Mouse (Mus musculus): ENCODE measurements at regions not wholly inside any gene's neighbourhood (a gene's known extent, or its start where the extent isn't known, plus 50 kb on each side); places are given as distances from the start of the nearest gene placed in this dataset.

DNA sequence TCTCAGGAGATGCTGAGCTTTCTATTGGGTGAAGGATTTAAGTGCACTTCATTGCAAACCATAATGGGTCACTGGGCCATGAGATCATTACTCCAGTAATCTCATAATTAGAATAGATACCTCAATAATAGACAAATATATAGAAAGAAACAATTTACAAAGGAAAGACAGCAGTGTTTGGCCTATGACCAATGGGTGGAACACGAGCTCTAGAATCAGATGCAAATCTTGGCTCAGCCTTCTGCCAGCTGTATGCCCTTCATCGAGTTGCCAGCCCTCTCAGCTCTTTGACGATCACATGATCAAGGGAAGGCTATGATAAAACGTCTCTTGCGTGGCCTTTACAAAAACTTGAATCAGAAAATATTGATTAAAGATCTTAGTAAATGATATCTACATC lies 92.9 kb upstream of the Dapk1 start:
- DNase-seq (ENCODE audit: low spot score in 2 of 2) = no peak

DNA sequence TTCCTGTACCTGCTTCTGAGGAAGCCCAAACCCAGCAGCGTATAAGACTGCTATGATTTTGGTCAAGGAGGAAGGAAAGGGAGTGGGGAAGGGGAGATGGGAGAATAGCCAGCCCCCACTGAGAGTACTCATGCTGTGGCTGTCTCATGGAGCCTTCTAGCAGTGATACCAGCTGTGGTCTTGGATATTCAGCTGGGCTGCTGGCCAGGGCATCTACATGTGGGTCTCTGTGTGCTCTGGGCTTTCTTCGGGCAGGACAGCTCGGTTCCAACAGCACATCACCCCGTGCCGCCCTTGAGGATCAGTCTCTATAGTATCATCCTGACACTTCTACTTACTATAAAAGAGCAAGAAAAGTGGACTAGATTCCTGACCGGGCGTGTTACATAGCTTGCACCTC lies 90.6 kb upstream of the Dapk1 start:
- no peak for DNase-seq (ENCODE audit: low spot score in 2 of 2)

DNA sequence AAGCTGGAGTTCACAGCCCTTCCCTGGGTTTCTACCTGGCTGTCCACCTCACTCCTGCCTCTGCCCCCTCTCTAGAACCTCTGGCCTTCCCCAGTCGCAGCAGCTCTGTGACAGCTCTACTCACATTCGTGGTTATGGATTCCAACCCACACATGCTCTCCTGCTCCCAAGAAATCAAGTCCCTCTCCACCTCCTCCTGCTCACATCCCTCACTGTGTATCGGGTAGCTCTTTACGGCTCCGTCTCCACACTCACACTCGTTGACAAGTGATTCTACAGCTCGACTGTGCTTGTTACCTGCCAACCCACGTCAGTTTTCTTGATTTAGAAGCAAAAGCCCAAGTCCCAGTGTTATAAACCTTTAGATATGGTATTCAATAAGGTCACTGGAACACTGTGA lies 90.1 kb upstream of the Dapk1 start:
- no peak for DNase-seq (ENCODE audit: low spot score in 2 of 2)

DNA sequence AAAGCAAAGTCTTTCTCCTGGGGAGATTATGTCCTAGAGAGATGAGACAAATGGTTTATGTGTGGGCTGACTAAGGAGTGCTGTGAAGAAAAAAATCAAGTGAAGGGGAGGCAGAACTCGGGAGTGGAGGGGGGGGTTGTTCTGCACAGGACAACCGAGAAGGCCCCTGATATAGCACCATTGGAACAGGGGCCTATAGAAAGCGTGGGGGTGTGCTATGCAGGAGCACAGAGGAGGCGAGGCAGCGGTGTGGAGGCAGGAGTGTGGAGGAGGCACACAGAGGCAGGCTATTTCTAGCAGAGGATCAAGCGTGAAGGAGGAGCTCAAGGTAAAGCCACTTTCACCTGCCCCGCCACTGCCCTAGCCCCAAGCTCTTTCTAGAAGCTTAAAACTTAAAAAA lies 88.0 kb upstream of the Dapk1 start:
- no peak for DNase-seq (ENCODE audit: low spot score in 2 of 2)

DNA sequence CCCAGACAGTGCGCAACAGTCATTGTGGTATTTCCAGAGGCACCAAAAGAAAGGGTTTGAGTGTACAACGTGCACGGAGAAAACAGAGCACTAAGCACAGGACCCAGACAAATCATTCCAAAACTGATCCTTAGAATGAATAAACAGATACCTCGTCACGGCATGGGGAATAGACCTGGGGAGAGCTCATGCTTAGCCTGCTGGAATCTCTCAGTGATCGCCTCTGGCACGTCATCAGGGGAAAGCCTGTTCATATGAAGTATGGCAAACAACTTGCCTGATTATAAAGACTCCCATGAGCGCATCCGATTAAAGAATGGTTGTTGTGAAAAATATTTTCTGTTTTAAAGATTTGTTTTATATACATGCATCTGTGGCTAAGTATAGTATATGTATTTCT lies 86.9 kb upstream of the Dapk1 start:
- no peak for DNase-seq (ENCODE audit: low spot score in 2 of 2)

DNA sequence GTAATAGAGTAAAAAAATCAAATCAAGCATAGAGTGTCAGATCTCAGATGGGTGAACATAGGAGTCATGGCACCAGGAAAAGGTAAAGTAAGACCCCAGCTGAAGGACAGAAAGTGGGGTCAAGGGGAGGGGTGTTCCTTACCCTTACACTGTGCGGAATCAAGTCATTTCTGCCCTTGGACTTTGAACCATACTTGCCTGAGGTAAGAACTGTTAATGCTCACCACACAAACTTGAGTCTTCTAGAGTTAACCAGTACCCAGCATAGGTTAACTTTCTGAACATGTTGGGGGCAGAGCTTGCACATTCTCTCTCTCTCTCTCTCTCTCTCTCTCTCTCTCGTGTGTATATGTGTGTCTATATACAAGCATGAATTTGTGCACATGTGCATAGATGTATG lies 83.7 kb upstream of the Dapk1 start:
- DNase-seq (ENCODE audit: low spot score in 2 of 2) = no peak

DNA sequence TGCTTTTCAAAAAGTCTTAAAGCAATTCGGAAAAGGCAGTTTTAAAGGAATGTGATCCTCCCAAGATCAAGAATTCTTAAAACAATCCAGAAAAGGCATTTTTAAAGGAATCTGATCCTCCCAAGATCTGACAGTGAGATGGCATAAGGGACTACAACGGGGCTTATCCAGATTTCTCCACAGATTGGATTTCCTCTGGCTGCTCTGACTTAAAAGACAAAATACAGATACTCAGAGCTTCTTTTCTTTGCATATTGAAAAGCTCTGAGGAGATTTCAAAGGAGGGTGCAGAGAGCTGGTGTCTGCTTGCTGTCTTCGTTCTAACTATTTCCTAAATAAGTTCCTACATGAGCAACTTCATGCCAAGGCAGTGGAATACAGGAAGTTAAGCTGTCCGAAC lies 82.0 kb upstream of the Dapk1 start:
- DNase-seq (ENCODE audit: low spot score in 2 of 2) = no peak

DNA sequence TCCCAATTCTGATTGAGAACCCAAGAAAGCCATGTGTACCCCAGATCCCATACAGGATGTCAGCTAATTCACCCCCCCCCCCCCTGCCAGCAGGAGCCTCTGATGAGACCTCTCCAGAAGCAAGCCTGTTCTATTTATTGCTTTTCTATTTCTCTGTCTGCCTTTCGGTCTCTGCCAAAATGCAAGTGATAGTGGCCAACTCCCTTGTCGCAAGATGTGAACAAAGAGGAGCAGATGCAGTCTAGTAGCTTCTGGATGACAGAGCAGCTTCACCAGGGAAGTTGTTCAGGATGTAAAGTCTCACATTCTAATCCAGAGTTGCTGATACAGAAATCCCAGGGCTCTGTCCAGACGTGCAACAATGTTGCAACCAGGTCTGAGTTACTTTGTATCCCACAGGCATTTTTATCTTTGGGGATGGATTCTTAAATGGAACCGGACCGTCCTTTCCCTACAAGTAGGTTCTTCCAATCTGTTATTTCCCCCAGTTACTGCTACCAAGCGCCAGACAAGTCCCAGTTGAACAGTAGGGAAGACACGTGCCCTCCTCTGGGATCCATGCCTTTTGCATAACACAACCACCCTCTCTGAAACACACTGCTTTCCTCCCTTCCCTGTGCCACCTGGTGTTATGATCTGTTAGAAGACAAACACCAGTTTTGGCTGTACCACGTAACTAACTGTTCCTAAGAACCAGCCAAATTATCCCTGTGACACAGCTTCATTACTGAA lies 78.9 kb upstream of the Dapk1 start:
- DNase-seq (ENCODE audit: low spot score in 2 of 2) = no peak

DNA sequence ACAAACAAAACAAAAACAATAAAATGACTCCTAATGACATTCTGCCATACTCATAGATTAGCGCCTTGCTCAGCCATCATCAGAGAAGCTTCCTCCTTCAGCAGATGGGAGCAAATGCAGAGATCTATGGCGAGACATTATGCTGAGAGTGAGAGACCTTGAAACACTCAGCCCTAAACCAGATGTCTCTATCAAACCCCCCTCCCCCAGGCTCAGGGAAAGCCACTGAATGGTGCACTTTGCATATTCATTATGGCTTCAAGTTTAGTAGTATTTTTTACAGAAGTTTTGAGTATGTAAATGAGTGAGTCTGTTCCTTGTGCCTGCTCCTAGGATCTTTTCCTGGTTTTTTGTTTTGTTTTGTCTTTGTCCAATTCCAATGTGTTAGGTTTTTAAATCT lies 73.9 kb upstream of the Dapk1 start:
- DNase-seq (ENCODE audit: low spot score in 2 of 2) = no peak

DNA sequence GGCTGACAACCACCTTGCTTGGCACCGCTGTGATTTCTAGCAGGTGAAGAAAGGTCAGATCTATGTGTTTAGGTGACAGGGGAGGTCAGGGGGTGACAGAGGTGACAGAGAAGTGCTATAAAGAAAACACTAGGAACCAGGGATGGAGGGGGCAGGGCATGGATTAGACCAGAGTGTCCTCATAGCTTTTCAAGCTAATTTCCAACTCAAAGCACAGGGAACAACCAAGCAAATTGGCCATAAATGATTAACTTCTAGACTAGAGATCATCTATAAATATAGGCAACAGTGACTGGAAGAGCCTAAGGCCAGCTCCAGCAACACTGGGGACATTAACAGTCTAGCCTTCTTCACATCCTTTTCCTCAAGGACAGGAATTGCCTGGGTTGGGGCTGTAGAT lies 72.9 kb upstream of the Dapk1 start:
- no peak for DNase-seq (ENCODE audit: low spot score in 2 of 2)

DNA sequence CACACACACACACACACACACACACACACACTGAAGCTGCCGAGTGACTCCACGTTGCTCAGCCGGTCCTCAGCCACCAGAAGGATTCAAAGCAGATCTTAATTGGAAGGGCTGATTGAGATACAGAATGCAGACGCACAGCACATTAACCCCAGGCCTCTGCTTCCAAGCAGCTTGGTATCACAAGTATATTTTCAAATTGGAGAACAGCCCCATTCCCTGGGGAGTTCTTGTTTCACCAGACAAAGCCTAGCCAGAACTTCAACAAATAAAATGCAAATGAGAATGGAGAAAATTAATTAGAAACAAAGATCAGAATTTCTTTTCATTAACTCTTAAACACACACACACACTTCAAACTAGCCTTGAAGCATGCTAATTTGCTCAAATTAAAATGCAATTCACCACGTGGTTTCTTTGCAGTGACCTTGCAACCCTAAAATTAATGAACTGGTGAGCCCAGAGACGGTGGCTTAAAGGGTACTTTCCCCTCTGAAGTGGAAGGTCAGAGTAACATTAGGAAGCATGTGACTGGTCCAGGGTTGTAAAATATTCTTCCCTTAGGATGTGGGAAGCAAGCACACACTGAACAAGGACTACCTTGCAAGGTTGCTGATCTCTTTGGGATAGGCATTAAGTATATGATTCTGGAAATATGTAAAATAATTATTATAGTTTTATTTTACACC lies 72.2 kb upstream of the Dapk1 start:
- DNase-seq (ENCODE audit: low spot score in 2 of 2) = no peak

DNA sequence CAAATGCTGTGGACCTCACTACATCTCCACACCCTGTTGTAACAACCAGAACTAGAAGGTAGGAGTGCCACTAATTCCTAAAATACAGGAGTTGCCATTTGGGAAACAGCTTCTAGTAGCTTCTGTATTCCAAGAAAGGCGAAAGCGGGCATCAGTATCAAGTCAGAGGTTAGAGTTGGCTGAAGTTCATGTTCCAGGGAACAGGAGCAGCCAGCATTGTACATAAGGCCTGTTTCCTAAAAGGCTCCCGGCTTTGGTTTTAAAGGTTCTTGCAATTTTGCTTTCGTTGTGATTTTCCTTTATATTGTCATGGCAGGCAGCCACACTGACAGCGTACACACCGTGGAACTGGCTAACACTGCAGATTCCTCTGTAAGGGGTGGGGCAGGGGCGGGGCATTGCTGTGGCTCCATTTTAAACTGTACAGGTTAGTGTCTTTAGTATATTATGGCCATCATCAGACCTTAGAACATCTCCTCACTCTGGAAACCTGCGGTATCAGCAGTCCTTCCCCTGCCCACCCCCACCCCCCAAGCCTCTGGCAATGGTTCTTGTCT lies 67.8 kb upstream of the Dapk1 start:
- DNase-seq (ENCODE audit: low spot score in 2 of 2) = no peak

DNA sequence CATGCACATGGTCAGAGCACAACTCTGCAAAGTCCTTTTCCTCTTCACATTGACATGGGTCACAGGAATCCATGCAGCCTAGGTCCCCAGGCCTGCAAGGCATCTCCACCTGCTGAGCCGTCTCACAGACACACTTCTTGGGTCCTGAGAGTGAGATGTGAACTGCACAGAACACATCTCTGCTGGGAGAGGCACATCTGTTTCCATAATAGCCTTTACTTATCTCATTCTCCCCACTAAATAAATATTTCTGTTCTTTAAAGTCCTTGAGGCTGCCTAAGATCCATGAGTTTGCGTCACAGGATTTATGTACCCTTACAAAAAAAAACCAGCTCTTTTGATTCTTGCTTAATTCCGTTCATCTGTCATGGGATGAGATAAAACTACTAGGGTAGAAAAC lies 67.2 kb upstream of the Dapk1 start:
- DNase-seq (ENCODE audit: low spot score in 2 of 2) = no peak

DNA sequence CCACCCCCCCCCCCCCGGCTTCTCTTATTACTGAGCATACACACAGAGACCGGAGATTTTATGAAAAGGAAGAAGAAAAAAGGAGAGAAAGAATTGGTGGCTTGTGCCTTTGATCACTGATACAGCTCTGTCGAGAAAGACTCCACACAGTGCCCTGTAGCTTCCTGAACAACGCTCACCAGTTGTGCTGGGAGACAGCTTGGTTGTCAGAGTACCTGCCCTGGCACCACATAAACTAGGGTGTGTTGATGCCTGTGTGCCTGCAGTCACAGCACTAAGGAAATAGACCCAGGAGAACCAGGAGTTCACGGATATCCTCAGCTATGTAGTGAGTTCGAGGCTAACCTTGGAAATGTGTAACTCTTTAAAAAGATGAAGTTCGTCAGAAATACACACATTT lies 66.7 kb upstream of the Dapk1 start:
- DNase-seq (ENCODE audit: low spot score in 2 of 2) = no peak

DNA sequence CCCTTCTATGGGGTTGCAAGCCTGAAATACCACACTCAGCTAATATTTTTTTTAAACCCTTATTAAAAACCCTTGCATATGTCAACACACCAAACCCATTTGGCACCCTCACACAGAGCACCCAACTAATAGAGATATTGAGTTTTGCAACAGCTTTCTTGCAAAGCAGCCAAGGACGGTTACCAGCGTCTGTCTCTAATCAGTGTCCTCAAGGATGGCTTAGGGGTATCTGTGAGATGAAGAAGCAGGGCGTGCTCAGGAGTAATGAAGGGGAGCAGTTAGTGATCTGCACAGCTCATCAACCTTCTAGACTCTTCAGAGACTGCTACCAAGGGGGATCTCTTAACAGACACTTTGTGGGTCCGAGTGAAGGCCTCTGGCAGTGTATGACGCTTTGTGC lies 65.0 kb upstream of the Dapk1 start:
- no peak for DNase-seq (ENCODE audit: low spot score in 2 of 2)

DNA sequence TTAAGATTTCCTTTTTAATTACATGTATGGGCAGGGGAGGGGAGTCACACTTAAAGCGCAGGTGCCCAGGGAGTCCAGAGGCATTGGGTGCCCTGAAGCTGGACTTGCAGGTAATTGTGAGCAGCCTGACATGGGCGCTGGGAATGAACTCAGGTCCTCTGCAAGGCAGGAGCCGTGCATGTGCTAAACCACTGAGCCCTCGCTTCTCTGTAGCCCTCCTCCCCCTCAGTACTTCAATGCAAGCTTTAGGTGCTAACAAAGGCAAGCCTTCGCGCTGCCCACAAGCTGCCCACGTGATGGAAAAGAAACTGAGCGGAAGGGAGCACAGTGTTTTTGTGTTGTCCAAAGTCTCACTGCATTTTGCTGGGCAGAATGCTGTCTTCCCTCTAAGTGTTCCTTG lies 63.6 kb upstream of the Dapk1 start:
- DNase-seq (ENCODE audit: low spot score in 2 of 2) = no peak

DNA sequence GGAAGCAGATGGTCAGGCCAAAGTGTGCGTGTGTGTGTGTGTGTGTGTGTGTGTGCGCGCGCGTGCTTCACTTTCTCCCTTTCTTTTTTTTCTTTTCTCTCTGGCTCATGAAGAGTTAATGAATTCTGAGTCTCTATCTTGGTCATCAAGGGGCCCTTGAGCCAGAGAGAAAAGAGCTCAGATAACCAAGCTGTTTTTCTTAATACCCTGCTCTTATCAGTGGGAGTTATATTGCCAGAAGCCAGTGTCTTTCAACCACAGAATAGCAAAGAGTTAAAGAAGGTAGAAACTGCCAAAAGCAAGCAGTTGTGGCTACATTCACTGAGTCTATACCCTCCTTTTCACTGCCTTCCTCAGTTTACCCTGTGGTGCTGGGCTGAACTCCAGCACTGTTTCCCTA lies 60.6 kb upstream of the Dapk1 start:
- no peak for DNase-seq (ENCODE audit: low spot score in 2 of 2)

DNA sequence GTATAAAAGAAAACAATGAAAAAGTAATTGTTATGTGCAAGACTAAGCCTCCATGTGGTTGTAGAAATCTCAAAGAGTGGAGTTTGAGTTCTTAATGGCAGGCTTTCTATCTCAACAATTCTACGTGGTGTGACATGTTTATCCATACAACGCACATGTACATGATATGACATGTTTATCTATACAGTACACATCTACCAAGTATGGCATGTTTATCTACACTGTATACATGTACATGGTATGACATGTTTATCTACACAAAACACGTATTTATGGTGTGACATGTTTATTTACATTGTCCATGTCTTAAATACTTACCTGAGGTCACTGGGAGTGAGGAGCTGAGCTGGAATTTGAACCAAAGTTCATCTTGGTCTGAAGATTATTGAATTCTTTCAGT lies 57.4 kb upstream of the Dapk1 start:
- DNase-seq (ENCODE audit: low spot score in 2 of 2) = no peak

DNA sequence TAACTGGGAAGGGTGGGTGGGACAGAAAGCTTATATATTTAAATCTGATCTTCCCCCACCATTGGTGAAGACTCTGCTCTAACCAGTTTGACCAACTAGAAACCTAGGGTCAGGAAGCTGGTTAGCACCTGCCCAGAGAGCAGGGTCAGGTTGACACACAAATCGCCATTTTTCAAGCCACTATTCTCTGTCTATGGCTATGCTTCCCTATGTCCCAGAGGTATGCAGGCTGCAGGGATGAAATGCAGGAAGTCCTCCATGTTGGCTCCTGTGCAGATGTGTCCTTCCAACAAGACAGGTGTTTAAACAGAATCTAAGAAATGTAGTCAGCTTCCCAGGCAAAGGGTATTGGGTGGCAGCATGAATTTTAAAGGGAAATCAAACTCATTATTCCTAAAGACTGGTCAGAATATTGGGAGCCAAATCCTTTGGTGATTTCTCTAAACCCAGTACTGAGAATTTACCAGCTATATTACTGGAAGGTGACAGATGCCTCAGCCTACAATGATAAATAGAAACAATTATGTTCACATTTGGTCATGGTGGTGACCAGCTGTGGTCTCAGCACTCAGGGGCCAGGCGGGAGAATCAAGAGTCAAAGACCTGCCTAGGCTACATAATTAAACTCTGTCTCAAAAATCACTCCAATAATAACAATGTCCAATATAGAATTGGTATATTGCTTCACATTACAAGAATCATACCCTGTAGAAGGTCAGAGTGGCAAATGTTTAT lies 55.6 kb upstream of the Dapk1 start:
- no peak for DNase-seq (ENCODE audit: low spot score in 2 of 2)

All from urinary bladder, adult 18-20 months (tissue).